Mouse (Mus musculus): Measurements from ENCODE around the gene Cacna1e. TPM values are rescaled to one million over a fixed set of nuclear protein-coding genes. Genes with fewer than 3 reads are reported as not detected.

Gene Cacna1e
- polyA plus RNA-seq, 1 experiment from 2014 or later = 0.47 TPM

DNA sequence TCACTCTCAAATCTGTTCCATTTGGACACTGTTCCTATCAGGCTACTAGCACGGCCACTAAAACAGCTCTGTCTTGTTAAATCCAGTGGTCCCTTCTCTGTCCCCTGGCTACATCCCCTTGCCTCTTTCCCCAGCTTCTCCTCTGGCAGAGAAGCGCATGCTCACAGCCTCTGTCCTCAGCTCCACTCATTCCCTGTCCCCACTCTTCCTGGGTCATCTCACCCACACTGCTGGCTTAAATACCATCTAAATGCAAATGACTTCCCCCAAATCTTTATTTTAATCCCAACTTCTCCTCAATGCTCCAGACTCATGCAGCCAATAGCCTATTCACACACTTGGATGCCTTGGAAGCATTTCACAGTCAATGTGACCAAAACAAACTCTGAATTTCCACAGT, 407.6 kb downstream of the Cacna1e start:
- H3K9ac ChIP-seq (ENCODE audit: low read depth, low read length) = no peak overlapping the region
- 69% methylated on average over 2 of the region's 2 CpGs for WGBS
- H3K4me2 ChIP-seq = no peak overlapping the region
- H3K4me1 ChIP-seq (replicated peaks; ENCODE audit: control insufficient read depth, insufficient read depth, low read length) = no peaks in the 10 kb centered on the region
- no peaks in the 10 kb centered on the region for H3K9me3 ChIP-seq (ENCODE audit: control insufficient read depth, low read length)
- ATAC-seq (replicated peaks; ENCODE audit: low FRiP score) (no peak), DNase-seq (ENCODE audit: low spot score) (no peak)
- H3K27me3 ChIP-seq (replicated peaks; ENCODE audit: control insufficient read depth, insufficient read depth, low read length) = no peaks in the 10 kb centered on the region
- H3K27ac ChIP-seq (ENCODE audit: low read depth, low read length) = no peak overlapping the region
- no peak overlapping the region for H3K4me3 ChIP-seq (ENCODE audit: low read depth, low read length)
- no peaks in the 10 kb centered on the region for H3K36me3 ChIP-seq (ENCODE audit: control insufficient read depth, insufficient read depth, low read length)

DNA sequence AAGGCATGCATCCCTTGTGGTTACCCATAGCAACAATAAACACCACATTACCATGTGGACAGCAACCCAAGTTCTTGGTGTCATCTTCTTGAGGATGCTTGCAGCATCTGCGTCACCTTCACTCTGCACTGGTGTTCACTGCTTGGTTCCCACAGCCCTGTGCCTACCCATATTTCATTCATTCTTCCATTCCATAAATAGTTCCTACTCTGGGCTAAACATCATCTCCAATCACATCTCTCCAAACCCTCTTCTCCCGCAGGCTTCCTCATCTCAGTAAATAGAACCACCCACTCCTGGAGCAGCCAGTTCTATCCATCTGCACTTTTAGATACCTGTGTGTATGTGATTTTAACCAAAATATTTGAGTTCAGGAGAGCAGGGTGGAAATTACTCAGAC, 408.6 kb downstream of the Cacna1e start:
- Histone ChIP-seq H3K36me3 (ENCODE audit: control insufficient read depth, insufficient read depth, low read length) (no peaks in the 10 kb centered on the region), H3K4me2 (no peak overlapping the region), H3K27me3 (replicated peaks; ENCODE audit: control insufficient read depth, insufficient read depth, low read length) (no peaks in the 10 kb centered on the region), H3K27ac (ENCODE audit: low read depth, low read length) (no peak overlapping the region), H3K9ac (ENCODE audit: low read depth, low read length) (no peak overlapping the region), H3K4me1 (replicated peaks; ENCODE audit: control insufficient read depth, insufficient read depth, low read length) (no peaks in the 10 kb centered on the region), H3K4me3 (ENCODE audit: low read depth, low read length) (no peak overlapping the region), H3K9me3 (ENCODE audit: control insufficient read depth, low read length) (no peaks in the 10 kb centered on the region)
- no peak for ATAC-seq (replicated peaks; ENCODE audit: low FRiP score)
- 85% methylated on average over 2 of the region's 2 CpGs for WGBS
- no peak for DNase-seq (ENCODE audit: low spot score)

DNA sequence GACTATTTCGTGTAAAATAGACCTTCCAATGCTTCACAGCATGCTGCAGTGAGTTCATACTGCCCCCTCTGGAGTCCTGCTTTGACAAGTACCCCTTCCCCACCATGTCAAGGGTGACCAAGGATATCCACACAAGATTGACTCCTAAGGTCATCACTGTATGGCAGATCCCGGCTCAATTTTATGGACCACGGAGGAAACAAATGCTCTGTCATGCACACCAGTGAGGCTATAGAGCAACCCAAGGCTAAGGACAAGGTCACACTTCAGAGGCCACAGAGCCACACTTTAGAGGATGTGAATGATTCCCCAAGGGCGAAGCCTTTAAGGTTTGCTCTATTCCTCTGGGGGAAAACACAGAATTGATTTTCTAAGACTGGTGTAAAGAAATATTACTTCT, 410.1 kb downstream of the Cacna1e start:
- no peaks in the 10 kb centered on the region for H3K9me3 ChIP-seq (ENCODE audit: control insufficient read depth, low read length)
- WGBS = 78% methylated on average over 4 of the region's 4 CpGs
- no peak overlapping the region for H3K27ac ChIP-seq (ENCODE audit: low read depth, low read length)
- H3K4me3 ChIP-seq (ENCODE audit: low read depth, low read length) = no peak overlapping the region
- ATAC-seq (replicated peaks; ENCODE audit: low FRiP score) (no peak), DNase-seq (ENCODE audit: low spot score) (no peak)
- H3K27me3 ChIP-seq (replicated peaks; ENCODE audit: control insufficient read depth, insufficient read depth, low read length) = no peaks in the 10 kb centered on the region
- no peaks in the 10 kb centered on the region for H3K4me1 ChIP-seq (replicated peaks; ENCODE audit: control insufficient read depth, insufficient read depth, low read length)
- no peaks in the 10 kb centered on the region for H3K36me3 ChIP-seq (ENCODE audit: control insufficient read depth, insufficient read depth, low read length)
- H3K9ac ChIP-seq (ENCODE audit: low read depth, low read length) = no peak overlapping the region
- H3K4me2 ChIP-seq = no peak overlapping the region

DNA sequence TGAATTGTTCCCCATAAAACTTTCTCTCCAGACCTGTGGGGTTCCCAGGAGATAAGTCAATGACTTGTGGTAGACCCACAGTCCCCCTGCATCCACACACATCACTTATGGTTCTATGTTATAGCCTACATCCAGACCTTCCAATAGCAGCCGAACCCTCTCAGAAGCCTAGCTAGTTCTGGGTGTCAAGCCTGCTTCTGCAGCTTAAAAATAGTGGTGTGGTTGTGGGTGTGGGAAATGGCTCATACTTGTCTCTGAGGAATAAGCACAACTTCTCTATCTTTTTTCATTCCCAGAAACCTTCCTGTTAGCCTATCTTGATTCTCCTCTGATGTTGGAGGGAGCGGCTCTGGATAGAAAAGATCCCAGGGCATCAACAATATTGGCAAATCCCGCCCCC, 417.0 kb downstream of the Cacna1e start:
- Histone ChIP-seq H3K36me3 (ENCODE audit: control insufficient read depth, insufficient read depth, low read length) (no peaks in the 10 kb centered on the region), H3K27me3 (replicated peaks; ENCODE audit: control insufficient read depth, insufficient read depth, low read length) (no peaks in the 10 kb centered on the region), H3K4me1 (replicated peaks; ENCODE audit: control insufficient read depth, insufficient read depth, low read length) (no peaks in the 10 kb centered on the region), H3K27ac (ENCODE audit: low read depth, low read length) (no peak overlapping the region), H3K9ac (ENCODE audit: low read depth, low read length) (no peak overlapping the region), H3K4me2 (no peak overlapping the region), H3K9me3 (ENCODE audit: control insufficient read depth, low read length) (no peaks in the 10 kb centered on the region), H3K4me3 (ENCODE audit: low read depth, low read length) (no peak overlapping the region)
- ATAC-seq (replicated peaks; ENCODE audit: low FRiP score) (no peak), DNase-seq (ENCODE audit: low spot score) (no peak)
- WGBS = 91% methylated on average over 3 of the region's 3 CpGs

DNA sequence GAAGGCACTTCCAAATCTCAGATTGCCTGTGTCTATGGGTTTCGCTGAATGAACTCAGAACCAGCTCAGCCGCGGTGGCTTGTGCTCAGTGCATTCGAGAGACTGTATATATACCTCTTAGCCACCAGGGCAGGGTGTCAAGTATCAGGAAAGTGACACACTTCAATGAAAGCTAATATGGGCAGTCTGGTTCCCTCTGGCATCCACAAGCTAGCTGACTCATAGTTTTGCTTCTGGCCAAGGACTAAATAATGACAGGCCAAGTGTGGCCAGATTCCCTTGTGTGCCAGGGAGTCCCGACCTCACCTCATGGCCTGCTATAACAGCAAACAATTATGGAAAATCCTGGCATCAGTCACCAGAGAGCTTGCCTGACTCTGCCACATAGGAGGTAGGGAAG, 422.8 kb downstream of the Cacna1e start:
- Histone ChIP-seq H3K9ac (ENCODE audit: low read depth, low read length) (no peak overlapping the region), H3K4me3 (ENCODE audit: low read depth, low read length) (no peak overlapping the region), H3K27ac (ENCODE audit: low read depth, low read length) (no peak overlapping the region), H3K4me2 (no peak overlapping the region), H3K27me3 (replicated peaks; ENCODE audit: control insufficient read depth, insufficient read depth, low read length) (no peaks in the 10 kb centered on the region), H3K9me3 (ENCODE audit: control insufficient read depth, low read length) (no peaks in the 10 kb centered on the region), H3K4me1 (replicated peaks; ENCODE audit: control insufficient read depth, insufficient read depth, low read length) (no peaks in the 10 kb centered on the region), H3K36me3 (ENCODE audit: control insufficient read depth, insufficient read depth, low read length) (no peaks in the 10 kb centered on the region)
- DNase-seq (ENCODE audit: low spot score) (no peak), ATAC-seq (replicated peaks; ENCODE audit: low FRiP score) (no peak)
- 87% methylated on average over 5 of the region's 5 CpGs for WGBS

DNA sequence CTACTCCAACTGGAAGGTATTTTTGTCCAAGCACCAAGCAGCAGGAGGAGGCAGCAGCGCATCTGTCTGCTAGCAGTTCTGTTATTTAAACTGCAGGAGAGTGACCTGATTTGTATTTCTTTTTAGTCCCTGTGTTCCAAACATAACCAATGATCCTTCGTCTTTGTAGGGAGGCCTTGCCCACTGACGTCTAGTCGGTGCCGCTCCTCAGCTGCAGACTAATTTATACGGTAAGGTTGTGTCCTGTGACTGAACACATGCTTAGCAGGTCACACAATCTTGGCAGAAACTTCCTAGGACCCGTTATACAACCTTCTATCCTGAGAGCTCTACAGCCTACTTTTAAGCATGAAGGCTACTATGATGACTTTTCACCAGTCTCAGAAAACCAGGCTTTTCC, 424.2 kb downstream of the Cacna1e start:
- Histone ChIP-seq H3K4me3 (ENCODE audit: low read depth, low read length) (no peak overlapping the region), H3K36me3 (ENCODE audit: control insufficient read depth, insufficient read depth, low read length) (no peaks in the 10 kb centered on the region), H3K9ac (ENCODE audit: low read depth, low read length) (no peak overlapping the region), H3K4me1 (replicated peaks; ENCODE audit: control insufficient read depth, insufficient read depth, low read length) (no peaks in the 10 kb centered on the region), H3K27me3 (replicated peaks; ENCODE audit: control insufficient read depth, insufficient read depth, low read length) (no peaks in the 10 kb centered on the region), H3K4me2 (no peak overlapping the region), H3K9me3 (ENCODE audit: control insufficient read depth, low read length) (no peaks in the 10 kb centered on the region), H3K27ac (ENCODE audit: low read depth, low read length) (no peak overlapping the region)
- DNase-seq (ENCODE audit: low spot score) = no peak
- WGBS = 80% methylated on average over 7 of the region's 7 CpGs
- ATAC-seq (replicated peaks; ENCODE audit: low FRiP score) = no peak

DNA sequence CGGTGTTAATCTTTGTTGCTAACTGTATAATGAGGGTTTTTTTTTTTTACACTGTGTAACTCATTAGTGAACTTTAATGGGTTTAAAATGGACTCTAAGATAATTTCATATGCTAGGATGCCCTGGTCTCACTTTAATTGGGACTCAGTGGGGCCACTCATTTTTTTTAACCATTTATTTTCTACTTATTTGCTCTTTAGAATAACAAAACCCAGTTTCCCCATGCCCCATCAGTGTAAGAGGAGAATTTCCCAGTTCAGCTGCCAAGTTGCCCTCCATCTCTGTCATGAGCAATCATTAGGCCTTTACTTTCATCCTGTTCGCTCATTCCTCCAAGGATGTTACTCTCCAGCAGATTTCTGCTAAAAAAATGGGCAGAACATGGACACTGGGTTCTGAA, 425.7 kb downstream of the Cacna1e start:
- ATAC-seq (replicated peaks; ENCODE audit: low FRiP score) (no peak), DNase-seq (ENCODE audit: low spot score) (no peak)
- Histone ChIP-seq H3K4me2 (no peak overlapping the region), H3K27me3 (replicated peaks; ENCODE audit: control insufficient read depth, insufficient read depth, low read length) (no peaks in the 10 kb centered on the region), H3K9ac (ENCODE audit: low read depth, low read length) (no peak overlapping the region), H3K36me3 (ENCODE audit: control insufficient read depth, insufficient read depth, low read length) (no peaks in the 10 kb centered on the region), H3K4me3 (ENCODE audit: low read depth, low read length) (no peak overlapping the region), H3K9me3 (ENCODE audit: control insufficient read depth, low read length) (no peaks in the 10 kb centered on the region), H3K4me1 (replicated peaks; ENCODE audit: control insufficient read depth, insufficient read depth, low read length) (no peaks in the 10 kb centered on the region), H3K27ac (ENCODE audit: low read depth, low read length) (no peak overlapping the region)
- WGBS = 73% methylated on average over 2 of the region's 2 CpGs

DNA sequence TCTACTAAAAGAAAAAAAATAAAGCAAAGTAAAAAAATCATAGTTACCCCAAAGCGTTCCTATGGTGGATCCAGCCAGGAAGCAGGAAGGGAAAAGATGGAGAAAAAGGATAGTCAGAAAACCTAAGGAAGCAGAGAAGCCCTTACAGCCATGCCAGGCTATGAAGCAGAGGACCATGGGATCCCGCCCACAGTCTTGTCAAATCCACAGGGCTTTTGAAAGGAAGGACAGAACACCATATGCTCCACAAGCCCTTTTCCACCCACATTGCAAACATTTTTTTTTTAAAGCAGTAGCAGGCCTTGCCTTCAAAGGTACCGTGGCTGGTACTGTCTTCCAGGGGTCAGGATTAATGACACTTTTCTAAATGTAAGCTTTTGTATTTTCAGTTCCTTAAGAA, 433.5 kb downstream of the Cacna1e start:
- Histone ChIP-seq H3K4me1 (replicated peaks; ENCODE audit: control insufficient read depth, insufficient read depth, low read length) (no peaks in the 10 kb centered on the region), H3K27me3 (replicated peaks; ENCODE audit: control insufficient read depth, insufficient read depth, low read length) (no peaks in the 10 kb centered on the region), H3K9me3 (ENCODE audit: control insufficient read depth, low read length) (no peaks in the 10 kb centered on the region), H3K27ac (ENCODE audit: low read depth, low read length) (no peak overlapping the region), H3K4me3 (ENCODE audit: low read depth, low read length) (no peak overlapping the region), H3K36me3 (ENCODE audit: control insufficient read depth, insufficient read depth, low read length) (no peaks in the 10 kb centered on the region), H3K4me2 (no peak overlapping the region), H3K9ac (ENCODE audit: low read depth, low read length) (no peak overlapping the region)
- ATAC-seq (replicated peaks; ENCODE audit: low FRiP score) = no peak
- WGBS = 81% methylated on average over 3 of the region's 3 CpGs
- DNase-seq (ENCODE audit: low spot score) = no peak

DNA sequence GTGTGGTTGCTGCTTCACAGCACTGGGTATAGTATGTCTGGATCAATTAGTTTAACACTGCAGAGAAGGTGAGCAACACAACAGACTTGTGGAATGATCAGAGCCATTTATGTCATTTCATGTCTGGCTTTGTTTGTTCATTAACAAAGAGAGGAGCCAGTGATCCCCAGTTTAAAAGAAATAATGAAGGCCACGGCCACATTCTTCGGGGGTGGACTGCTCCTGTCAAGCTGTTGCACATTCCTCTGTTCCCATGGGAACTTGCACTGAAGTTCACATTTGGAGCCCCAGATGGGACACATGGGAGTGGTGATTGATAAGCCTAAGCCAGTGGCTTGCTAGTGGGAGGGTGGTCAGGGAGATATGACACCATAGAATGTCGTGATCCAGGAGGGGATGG, 437.8 kb downstream of the Cacna1e start:
- no peak overlapping the region for H3K4me3 ChIP-seq (ENCODE audit: low read depth, low read length)
- H3K36me3 ChIP-seq (ENCODE audit: control insufficient read depth, insufficient read depth, low read length) = no peaks in the 10 kb centered on the region
- 68% methylated on average over 3 of the region's 3 CpGs for WGBS
- no peaks in the 10 kb centered on the region for H3K4me1 ChIP-seq (replicated peaks; ENCODE audit: control insufficient read depth, insufficient read depth, low read length)
- no peak overlapping the region for H3K4me2 ChIP-seq
- no peak overlapping the region for H3K27ac ChIP-seq (ENCODE audit: low read depth, low read length)
- ATAC-seq (replicated peaks; ENCODE audit: low FRiP score) (no peak), DNase-seq (ENCODE audit: low spot score) (no peak)
- no peak overlapping the region for H3K9ac ChIP-seq (ENCODE audit: low read depth, low read length)
- H3K9me3 ChIP-seq (ENCODE audit: control insufficient read depth, low read length) = no peaks in the 10 kb centered on the region
- H3K27me3 ChIP-seq (replicated peaks; ENCODE audit: control insufficient read depth, insufficient read depth, low read length) = no peaks in the 10 kb centered on the region

Measured in liver, embryonic 11.5 days (tissue).